Mouse (Mus musculus): ENCODE results near the gene Dclk1.

The Dclk1 gene

DNA sequence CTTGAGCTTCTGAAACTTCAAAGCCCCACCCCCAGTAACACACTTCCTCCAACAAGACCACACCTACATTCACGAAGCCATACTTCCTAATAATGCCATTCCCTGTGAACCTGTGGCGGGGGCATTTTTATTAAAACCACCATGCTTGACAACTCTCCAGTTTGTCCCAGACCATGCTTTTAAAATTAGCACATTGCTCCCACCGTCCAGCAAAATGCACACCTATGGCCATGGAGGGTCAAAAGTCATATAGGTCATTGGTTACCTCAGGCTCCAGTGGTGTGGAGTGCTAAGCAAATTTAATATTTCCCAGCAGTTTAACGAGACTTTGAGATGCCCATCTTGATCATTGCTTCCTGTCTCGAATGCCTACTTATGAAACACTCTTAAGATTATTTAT is 23.9 kb downstream of the Dclk1 start:
- peak; percentile 59 for DNase-seq

DNA sequence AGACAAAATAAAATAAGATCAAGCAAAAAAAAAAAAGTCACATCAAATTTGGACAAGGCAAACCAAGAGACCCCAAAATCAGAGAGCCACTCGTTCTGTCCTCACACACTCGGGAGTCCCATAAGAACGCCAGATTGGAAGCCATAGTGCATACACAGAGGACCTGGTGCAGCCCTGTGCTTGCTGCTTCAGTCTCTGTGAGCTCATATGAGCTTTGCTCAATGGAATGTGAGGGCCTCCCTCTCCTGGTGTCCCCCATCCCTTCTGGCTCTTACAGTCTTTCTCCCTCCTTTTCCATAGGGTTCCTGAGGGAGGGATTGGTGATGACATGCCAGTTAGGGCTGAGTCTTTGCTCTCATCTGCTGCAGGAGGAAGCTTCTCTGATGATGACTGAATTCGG is 27.6 kb downstream of the Dclk1 start:
- peak; percentile 77 for DNase-seq

DNA sequence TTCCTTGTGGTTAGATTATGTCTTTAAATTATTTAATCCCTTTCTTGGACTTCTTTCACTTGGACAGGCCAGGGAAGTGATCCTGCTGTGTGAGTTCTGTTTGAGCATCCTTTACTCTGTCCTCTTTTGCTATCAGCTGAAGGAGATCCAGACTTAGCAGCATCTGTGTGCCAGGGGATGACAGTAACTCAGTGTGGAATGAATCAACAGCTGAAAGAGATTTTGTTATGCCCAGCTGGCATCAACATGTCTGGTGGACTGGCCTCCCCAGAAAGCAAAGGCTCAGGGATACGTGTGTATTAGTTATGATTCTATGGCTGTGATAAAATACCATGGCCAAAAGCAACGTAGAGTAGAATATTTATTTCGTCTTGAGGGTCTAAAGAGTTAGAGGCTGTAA is 28.2 kb downstream of the Dclk1 start:
- peak; percentile 52 for DNase-seq

DNA sequence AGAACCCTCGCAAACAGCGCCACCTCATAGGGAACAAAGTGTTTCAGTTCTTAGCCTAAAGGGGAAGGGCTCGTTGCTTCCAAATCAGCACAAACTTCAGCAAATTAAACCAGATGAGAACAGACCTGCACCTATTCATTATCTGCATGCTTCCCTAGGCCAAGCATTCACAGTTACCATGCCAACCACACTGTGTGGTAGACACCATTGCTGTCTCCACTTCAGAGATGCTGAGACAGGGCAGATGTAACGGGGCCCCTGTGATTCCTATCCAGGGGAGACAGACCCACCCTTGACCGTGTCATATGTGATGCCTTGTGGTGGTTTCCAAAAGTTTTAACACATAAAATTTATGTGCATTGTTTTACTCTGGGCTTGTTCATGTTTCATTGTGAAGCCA is 28.8 kb downstream of the Dclk1 start:
- DNase-seq, result peak; percentile 66

DNA sequence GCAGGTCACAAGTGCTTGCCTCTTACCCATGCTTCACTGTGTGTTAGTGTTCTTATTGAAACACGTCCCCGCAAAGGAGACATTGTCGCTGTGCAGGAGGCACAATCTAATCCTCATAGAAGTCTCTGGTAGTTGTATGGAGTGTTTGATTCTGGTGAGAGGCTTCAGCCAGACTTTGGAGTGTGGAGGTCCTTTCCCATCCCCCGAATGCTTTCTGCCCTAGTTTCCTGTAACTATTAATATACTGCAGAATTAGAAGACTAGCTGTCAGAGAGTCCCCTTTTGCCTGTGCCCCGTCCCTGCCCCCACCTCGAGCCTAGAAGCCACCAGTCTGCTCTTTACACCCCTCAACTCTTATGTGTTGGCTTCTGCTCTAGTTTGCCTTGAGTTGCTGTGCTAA is 30.4 kb downstream of the Dclk1 start:
- peak; percentile 66 for DNase-seq

DNA sequence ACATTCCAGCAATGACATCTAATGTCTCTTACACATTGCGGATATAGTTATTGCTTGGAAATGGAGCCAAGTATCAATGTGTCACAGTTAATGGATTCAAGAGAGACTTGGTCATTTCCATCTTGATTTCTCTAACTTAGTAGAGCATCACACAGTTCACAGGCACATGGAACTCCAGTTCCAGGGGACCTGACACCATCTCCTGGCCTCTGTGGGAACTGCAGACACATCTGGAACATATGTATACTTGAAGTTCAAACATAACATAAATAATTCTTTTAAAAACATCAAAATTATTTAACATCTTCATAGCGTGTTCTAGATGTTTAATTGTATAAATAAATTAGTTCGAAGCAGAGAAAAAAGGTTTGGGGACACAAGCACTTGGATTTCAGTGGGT is 34.3 kb downstream of the Dclk1 start:
- no peak for DNase-seq

DNA sequence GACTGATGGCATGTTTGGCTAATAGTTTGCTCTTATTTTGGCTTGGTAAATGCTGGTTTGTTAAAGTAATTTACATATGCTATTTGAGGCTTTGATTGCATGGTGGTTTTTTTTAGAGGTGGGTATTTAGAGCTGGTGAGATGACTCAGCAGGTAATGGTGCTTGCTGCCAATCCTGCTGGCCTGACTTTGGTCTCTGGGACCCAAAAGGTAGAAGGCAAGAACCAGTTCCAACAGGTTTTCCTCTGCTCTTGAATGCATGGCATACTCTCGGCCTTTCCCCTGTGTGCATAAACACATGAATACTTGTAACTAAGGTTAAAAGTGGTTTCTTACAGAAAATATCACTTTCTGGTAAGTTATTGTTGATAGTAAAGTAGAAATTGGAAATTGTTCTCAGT is 34.7 kb downstream of the Dclk1 start:
- DNase-seq, result peak; percentile 30

DNA sequence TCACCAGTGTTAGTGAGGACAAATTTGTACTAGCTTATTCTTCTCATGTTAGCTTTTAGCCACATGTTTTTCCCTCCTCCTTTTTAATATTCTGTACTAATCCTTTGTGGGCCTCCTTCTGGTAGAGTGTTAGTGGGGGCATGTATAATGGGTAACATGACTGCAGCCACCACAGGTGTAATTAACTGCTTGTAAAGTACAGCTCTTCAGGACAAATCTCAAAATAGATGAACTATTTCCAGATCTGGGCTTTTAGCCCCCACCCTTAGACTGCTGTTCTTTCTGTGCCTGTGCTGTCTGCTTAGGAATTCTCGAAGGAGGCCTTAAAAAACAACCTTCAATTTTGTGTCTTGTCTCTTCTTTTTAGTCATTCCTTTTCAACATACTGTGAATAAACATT is 35.7 kb downstream of the Dclk1 start:
- peak; percentile 7 for DNase-seq

DNA sequence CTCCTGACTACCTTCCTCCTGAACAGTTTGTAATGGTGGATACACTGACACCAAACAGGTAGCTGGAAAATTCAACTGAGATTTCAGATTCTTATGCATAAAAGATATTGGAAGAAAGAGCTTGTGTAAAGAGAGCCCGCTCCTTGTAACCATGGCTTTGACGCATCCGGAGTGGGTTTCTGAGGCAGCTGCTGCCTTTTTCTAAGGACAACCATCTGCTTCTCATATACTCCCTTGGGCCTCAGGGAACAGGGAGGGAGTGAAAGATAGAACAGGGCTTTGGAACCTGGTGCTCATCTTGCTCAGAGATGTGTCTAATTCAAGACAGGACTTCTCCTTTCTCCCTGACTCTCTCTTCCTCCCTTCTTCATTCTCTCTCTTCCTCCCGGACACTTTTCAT is 37.8 kb downstream of the Dclk1 start:
- peak; percentile 49 for DNase-seq

DNA sequence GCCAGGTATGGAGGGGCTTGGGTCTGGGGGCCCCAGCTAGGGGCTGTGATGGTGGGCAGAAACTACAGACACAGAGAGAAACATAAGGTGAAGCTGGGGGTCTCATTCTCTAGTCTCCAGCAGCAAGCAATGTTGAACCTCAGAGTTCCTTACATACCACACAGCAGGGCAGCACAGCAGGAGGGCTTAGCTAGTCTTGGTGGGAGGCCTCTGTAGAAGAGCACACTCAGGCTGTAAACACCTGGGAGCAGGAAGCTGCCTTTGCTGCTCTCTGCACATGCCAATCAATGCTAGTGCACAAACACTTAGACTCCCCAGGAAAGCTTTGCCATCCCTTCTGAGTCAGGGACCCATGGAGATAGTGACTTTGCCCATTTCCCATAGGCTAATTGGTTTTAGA is 38.3 kb downstream of the Dclk1 start:
- DNase-seq, result peak; percentile 50

DNA sequence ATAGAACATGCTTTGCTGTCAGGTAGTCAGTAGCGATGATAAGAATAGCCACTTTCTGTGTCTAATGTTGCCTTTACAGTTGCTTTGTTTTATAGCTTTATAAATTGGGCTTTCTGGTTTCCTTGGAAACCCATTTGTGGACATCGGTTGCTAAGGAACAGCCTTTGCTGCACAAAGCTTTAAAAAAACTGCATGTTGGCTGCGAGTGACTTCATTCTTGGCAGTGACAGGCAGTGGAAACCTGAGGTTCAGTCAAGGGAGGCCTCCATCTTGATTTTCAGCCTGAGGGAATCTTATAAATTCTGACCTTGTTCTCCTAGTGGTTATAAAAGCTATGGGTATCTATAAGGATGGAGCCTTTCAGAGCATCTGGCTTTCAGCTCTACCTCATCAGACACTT is 42.1 kb downstream of the Dclk1 start:
- peak; percentile 70 for DNase-seq

DNA sequence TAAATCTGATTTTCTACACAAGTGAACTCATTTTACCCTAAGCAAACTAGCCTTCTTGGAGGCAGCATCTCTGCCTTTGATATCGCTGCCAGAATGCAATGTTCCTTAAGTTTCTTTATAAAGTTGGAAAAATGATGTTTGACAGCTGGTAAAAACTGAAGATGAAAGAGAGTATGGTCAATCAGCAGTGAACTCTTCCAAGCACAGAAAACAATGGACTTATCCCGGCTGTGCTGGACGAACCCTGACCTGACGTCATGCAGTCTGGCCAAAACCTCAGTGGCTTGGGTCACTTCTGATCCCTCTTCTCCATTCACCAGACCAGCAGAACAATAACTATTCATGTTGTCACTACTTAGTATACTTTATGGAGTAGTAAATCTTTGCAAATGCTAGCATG is 46.6 kb downstream of the Dclk1 start:
- peak; percentile 77 for DNase-seq

DNA sequence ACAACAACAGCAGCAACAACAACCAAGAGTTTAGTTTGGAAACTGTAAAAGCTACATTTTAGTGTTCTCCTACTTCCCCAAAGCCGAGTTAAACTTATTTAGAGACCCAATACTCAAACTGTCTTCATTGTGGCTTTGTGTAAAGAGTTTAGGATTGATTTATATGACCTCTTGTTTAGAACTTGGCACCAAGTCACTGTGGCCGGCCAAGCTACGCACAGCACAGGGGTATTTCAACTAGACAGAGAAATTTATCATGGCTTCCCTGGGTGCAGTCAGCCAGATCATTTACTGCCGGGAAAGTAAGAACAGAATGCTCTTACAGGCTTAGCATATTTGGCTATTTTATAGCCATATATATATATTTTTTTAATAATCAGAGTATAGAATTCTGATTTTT is 49.8 kb downstream of the Dclk1 start:
- no peak for DNase-seq

DNA sequence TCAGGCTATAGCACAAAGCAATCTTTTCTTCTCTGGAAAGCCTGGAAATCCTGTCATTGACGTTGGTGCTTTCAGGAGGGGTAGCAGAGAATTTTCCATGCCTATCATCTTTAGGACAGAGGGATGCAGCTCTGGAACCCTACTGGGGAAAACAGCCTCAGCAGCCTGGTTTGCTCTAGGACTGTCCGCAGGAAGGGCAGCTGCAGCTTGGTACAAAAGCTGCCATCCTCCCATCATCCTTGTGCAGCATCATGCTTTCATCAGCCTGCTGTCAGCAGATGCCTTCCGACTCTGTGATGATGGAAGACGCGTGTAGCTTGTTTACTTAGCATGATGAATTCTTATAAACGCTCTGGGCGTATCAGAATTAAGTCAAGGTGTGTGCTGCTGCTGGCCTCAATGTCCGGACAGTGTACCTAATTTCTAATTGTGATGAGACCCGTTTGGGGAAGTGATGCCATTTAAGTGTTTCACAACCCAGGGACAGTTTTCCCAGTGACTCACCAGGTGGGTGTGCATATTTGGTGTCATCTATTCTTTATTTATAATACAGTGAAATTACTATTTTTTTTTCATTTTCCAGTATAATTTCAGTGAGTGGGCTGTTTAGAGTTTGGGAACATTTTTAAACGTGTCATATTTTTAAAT is 50.7 kb downstream of the Dclk1 start:
- no peak for DNase-seq

DNA sequence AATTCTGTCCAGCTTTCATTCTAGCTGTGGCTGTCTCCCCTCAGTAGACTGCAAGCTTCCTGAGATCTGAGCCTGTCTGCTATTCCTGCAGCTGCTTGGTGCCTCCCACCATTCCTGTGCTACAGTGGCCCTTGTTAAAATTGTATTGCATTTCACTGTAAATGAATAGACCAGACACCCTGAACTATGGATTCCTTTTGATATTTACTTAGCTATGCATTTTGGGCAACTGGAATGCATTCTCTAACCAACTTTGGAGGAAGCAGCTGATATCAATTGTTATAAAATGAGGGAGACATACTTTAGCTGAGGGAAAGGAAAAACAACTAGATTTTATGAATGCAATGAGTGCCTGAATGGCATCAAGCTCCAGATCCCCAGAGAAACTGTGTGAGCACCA is 63.5 kb downstream of the Dclk1 start:
- DNase-seq, result no peak

DNA sequence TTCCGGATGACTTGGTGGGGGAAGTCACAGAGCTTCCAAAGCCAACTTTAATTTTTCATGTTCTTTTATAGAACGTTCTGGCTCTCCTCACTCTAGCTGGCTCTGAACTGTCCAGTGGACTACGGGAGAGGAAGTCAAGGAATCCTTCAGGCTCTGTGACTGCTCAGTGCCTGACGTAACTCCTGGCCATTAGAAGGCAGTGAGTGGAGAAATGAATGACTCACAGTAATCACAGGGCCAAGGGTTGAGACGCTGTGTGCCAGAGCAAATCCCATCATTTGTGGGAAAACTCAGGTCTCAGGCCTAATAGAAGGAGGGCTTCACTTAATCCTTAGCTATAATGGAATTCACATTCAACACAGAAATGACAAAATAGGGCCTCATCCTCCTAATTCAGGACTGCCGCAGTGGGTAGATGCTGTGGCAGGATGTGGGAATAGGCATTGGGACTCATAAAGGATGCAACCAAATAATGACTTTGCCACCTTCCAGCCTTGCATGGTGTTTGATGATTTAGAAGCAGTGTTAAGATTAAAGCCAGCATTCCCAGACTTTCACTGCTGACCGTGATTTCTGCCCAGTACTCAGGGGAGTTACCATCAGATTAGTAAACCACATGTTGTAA is 65.5 kb downstream of the Dclk1 start:
- DNase-seq, result peak; percentile 99

DNA sequence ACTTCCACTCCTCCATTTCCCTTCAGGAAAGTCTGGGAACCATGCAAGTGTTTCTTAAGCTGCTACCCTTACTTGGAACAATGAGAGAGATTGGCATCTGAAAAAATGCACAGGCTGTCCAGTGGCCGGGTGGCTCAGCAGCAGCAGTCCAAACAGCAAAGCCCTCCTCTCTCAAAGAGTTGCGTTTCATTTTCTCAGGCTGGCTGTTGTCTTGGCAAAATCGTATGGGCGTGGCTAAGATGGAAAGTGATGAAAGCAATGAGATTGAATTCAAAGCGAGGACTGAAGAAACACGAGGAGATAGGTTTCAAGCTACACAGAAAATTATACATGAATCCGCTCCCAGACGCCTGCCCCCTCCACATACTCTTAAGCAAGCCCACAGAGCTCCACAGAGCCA is 67.8 kb downstream of the Dclk1 start:
- DNase-seq, result no peak

DNA sequence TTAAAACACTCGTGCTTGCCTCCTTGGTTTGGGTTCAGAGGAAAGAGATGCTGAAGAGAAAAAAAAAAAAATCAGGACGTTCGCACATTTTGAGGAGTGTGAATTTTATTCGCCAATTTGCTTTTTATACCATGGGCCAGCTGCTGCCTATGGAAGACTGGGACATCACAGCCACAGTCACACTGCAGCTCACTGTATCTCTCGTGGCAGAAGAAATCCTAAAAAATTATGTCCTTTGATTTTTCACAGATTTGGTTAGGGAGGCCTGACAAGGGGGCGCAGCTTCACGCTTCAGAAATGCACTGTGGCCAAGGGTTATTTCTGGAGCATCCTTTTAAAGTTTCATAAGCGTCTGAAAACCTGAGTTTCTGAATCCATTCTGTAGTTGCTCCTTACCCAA is 73.7 kb downstream of the Dclk1 start:
- no peak for DNase-seq

DNA sequence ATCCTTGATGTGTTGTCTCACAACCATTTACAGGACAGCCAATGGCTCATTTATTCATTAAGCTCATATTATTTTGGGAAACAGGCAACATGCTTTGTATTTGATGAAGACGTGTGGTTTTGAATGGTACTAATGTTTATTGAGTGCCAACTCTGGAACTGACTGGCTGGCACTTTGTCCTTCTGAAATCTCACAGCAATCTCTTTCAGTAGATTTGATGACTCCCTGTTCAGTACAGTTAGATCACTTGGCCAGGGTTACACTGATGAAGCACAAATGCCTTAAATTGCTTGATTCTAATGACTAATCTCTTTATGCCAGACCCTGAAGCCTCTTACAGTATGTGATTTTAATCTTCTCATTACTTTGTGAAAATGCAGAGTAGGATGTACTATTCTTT is 75.9 kb downstream of the Dclk1 start:
- DNase-seq, result no peak

DNA sequence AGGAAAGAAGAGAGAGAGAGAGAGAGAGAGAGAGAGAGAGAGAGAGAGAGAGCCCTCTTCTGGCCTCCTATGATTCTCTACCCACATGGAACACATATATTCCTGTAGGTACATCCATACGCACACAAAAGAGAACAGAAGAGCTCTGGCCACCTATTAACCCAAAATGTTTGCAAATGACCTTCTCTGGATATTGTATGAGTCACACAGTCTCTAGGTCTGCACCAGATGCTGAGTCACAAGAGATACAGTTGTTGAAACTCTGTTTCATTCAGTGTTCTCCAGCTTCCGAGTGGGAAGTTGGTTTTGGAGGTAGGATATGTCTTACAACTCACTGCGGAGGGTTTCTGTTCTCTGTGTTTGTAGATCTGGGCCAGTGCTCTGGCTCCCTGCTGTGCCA is 78.4 kb downstream of the Dclk1 start:
- no peak for DNase-seq

DNA sequence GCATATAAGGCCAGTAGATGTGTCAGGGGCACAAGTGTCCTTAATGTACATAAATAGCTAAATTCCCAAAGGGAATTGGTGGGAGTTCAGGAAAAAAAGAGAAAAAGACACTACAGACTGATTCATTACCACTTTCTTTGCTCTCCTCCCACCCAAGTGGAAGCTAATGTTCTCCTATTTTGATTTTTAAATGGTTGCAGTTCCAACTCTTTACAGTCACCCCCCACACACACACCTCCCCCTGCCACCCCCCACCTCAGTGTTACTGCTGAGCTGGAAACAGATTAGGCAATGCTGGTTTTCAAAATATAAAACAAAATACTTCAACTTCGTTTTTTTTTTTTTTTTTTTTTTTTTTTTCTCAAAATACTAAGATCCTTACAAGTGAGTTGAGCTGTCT is 81.9 kb downstream of the Dclk1 start:
- no peak for DNase-seq

DNA sequence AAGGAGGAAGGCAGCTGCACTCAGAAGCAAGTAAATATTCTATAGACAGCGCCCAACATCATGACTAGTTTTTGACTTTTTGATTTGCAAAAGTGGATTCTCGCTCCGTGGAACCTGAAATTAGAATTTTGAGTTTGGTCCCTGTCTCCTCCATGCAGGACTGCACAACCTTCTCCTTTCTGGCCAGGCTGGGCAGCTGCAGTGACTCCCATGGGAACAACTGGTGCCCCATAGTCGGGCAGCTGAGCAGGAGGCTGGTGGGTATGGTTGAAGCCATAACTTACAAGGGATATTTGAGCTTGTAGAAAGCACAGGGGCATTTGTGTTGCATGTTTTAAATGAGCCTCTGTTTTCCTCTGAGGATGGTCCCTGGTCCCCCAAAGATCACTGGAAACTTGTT is 88.3 kb downstream of the Dclk1 start:
- no peak for DNase-seq

DNA sequence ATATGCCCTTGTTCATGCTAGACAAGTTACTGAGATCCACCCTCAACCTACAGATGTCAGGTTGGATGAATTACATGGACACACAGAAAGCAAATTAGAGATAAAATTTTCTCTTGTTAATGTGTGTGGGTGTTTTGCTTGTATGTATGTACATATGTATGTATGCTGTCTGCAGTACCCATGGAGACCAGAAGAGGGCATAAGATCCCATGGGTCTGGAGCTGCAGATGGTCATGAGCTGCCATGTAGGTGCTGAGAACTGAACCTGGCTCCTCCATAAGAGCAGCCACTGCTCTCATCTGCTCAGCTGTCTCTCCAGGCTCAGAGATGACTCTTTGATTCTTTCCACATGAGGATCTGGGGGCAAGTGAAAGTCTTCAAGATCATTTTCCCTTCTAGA is 89.5 kb downstream of the Dclk1 start:
- DNase-seq, result no peak

DNA sequence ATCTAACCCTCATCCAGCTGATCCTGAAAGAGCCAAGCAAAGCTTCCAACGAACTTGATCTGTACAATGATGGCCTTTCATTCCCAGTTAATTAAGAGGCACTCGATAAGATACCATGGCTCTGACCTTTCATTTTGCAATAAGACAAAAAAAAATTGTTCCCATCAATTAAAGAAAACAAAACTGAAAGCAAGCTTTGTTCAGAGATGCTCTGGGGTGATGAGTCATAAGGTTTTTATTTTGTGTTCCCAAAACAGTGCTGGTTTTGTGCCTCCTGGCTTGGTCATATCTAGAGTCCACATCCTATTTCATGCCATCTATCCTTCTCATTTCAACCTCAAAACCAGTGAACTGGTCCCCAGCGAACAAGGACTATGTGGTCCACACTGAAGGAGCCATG is 91.3 kb downstream of the Dclk1 start:
- DNase-seq, result no peak

DNA sequence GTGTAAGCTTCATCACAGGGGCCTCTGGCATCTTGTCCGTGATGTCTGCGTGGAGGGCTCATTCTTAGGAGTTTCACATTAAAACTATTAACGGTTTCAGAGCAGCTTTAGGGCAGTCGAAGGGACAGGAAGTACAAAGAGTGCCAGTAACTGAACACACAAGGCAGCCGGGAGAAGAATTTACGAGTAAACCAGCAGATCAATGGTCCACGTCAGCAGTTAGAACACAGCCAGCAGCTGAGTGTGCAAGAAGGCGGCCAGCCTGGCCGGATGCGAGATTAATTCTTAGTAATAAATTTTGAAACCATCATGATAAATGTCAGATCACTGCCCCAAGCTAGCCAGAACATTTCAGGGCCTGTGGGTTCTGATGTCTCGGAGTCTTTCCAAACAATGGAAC is 94.7 kb downstream of the Dclk1 start:
- peak; percentile 96 for DNase-seq
